ENCODE assay signal across 9 mouse cellular contexts in the genomic region with DNA sequence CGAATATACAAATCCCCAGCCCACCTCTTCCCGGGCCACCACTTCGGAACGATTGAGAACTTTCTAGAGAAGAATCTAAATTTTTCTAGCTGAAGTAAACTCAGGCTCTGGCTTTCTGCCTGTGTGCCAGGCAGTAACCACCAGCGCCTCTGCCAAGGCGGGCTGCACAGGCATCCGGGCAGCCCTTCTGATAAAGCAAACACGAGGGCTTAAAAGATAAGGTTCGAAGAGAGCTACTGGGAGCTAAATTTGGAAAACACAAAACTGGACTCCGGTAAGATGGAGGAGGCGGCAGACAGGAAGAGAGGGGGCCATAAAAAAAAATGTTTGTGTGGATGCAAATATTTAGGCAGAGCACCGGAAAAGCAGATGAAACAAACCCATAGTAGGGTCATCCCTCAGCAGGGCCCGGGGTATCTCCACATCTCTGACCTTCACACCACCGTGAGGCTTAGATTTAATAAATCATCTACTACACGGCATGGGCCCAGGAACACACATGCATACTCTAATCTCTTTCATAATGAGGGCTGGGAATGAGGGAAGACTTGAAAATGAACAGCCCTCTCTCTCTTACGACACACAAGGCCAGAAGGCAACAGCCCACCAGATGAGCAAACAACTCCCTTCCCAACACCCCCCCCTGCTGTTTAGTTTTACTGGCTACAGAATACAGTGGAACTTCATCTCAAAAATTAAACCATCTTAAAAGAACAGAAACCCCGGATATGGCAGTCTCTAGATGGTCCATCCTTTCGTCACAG.
DNase-seq lines count a peak whose midpoint lies in the region; ATAC-seq and TF ChIP-seq lines count a peak whose summit lies in the region.
"Had no signal": no experiment of that assay in that cellular context is flagged by ENCODE, and none has a peak within 500 bp of the region (broad histone marks: within the 10 kb centered on the region; RNA-seq: fewer than 3 reads in every experiment).

No protein-coding gene starts in this region.

- no peak for ATAC-seq in embryonic facial prominence, embryonic 15.5 days (ENCODE audit: insufficient number of reproducible peaks, low FRiP score, low TSS enrichment, low read depth)
- ATAC-seq in cerebellum, adult (ENCODE audit: insufficient number of reproducible peaks, low FRiP score, low TSS enrichment) = no peak

- no peak for TF ChIP-seq POLR2A in lung, adult 2 months (IDR thresholded peaks at IDR 0.05; ENCODE audit: borderline replicate concordance, extremely low read depth, low read depth, low read length)

- H3K4me1 ChIP-seq in embryonic facial prominence, embryonic 15.5 days = peaks cover 14% of the 10 kb centered on the region
- peaks cover 19% of the 10 kb centered on the region for H3K4me1 ChIP-seq in lung, adult 2 months (ENCODE audit: control insufficient read depth, insufficient read depth, low read length)

- H3K27me3 ChIP-seq in embryonic facial prominence, embryonic 15.5 days = no peaks in the 10 kb centered on the region

- 86% methylated on average over 18 of the region's 18 CpGs for WGBS in embryonic facial prominence, embryonic 15.5 days
- 27% methylated on average over 18 of the region's 18 CpGs for WGBS in lung, adult 2 months

- no peaks in the 10 kb centered on the region for H3K36me3 ChIP-seq in embryonic facial prominence, embryonic 15.5 days

- no peak; the same call in 1 of the 2 replicates for TF ChIP-seq CTCF in gastrocnemius, adult 2 months (IDR thresholded peaks at IDR 0.05)
- TF ChIP-seq CTCF in lung, adult 2 months (IDR thresholded peaks at IDR 0.05; ENCODE audit: insufficient read depth, low read length) = no peak

- peak overlapping the region; percentile 57 for H3K27ac ChIP-seq in gastrocnemius, adult 2 months
- H3K27ac ChIP-seq in embryonic facial prominence, embryonic 15.5 days (replicated peaks) = peak overlapping the region; percentile 44; the same call in 1 of the 2 replicates
- H3K27ac ChIP-seq: liver, embryonic 14.5 days had no signal

- H3K4me2 ChIP-seq in embryonic facial prominence, embryonic 15.5 days (replicated peaks) = no peak overlapping the region

- no peaks in the 10 kb centered on the region for H3K9me3 ChIP-seq in embryonic facial prominence, embryonic 15.5 days (replicated peaks)

- H3K9ac ChIP-seq in embryonic facial prominence, embryonic 15.5 days = no peak overlapping the region
- H3K9ac ChIP-seq: liver, embryonic 14.5 days had no signal

- intact Hi-C loops in gastrocnemius, adult 2 months (cut with DNase I) = no loop called here
- intact Hi-C loops in heart, postnatal 14 days (cut with DNase I) = no loop called here

- H3K4me3 ChIP-seq in gastrocnemius, adult 2 months = no peak overlapping the region
- H3K4me3 ChIP-seq in embryonic facial prominence, embryonic 15.5 days (replicated peaks) = no peak overlapping the region
- no peak overlapping the region for H3K4me3 ChIP-seq in lung, adult 2 months (replicated peaks; ENCODE audit: extremely low read depth, low read depth, low read length)

- no peak for DNase-seq in gastrocnemius, adult 2 months
- DNase-seq in gastrocnemius, adult 8-10 months (ENCODE audit: low spot score in 2 of 2) = no peak
- peak; percentile 54 to 67 for DNase-seq in heart, postnatal 14 days
- peak; percentile 23 for DNase-seq in lung, adult 2 months
- no peak for DNase-seq in embryo, embryonic 11 days
- no peak for DNase-seq in thymus, postnatal 25 days

Comparison
In these comparisons a context has a peak if more than half of its experiments do, and no peak if none do; other contexts are left out.
1. DNase-seq: peak in heart, postnatal 14 days (2 of 2) and lung, adult 2 months (single experiment); none in gastrocnemius, adult 2 months (single experiment), gastrocnemius, adult 8-10 months (0 of 2), embryo, embryonic 11 days (single experiment) and thymus, postnatal 25 days (single experiment).